Mouse (Mus musculus) embryonic fibroblast, embryonic 13.5 days (primary cell): Measurements from ENCODE around the gene 1700021F05Rik.

Source experiments
- CTCF ChIP-seq: IDR thresholded peaks from 2 replicates; pipeline ENCODE4 v1.5.1; 2011; ENCODE audit warnings: mild to moderate bottlenecking, control low read depth, low read length, moderate library complexity, borderline replicate concordance; ENCODE audit not compliant: insufficient read depth
- POLR2A ChIP-seq: IDR thresholded peaks from 2 replicates; pipeline ENCODE4 v1.6.1; 2011; ENCODE audit warnings: low read depth, mild to moderate bottlenecking, control low read depth, low read length, moderate library complexity

DNA sequence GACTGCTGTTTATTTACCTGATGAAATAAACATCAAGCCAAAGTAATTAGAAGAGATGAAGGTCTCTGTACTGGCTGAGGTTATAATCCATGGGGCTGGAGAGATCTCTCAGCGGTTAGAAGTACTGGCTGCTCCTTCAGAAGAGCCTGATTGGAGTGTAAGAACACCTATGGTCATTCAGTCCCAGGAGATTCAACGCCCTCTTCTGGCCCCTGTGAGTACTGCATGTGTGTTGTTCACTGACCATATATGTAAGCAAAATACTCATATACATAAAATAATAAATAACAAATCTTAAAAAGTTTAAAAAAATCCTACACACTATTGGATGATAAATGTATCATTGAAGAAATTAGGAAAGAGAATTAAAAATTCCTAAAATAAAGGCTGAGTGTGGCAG lies 20.0 kb upstream of the 1700021F05Rik start:
- TF ChIP-seq CTCF (no peak), POLR2A (no peak)
